Mouse (Mus musculus) neural tube, embryonic 11.5 days (tissue): ENCODE measurements at regions not wholly inside any gene's neighbourhood (a gene's known extent, or its start where the extent isn't known, plus 50 kb on each side); places are given as distances from the start of the nearest gene placed in this dataset.

Source experiments
- ATAC-seq: fragments of 200-750 bp; cut with Nextera tagmentation; 2 replicates; pipeline ENCODE4 v1.8.0; 2017; ENCODE audit warnings: moderate number of reproducible peaks, mild to moderate bottlenecking, moderate TSS enrichment, moderate library complexity; ENCODE audit not compliant: insufficient read depth, low FRiP score, low TSS enrichment
- DNase-seq: peaks from one replicate; pipeline ENCODE4 v3.0.0-alpha.2; 2015; ENCODE audit warnings: low spot score
- H3K27ac ChIP-seq: fragments of 300-500 bp; sonication (generic); 2 replicates; pipeline ENCODE4 v1.5.1; 2014; ENCODE audit warnings: low read depth, mild to moderate bottlenecking, low read length
- H3K27me3 ChIP-seq: fragments of 300-500 bp; sonication (generic); 2 replicates; pipeline ENCODE4 v1.6.1; 2014; ENCODE audit warnings: mild to moderate bottlenecking, low read length, mixed read lengths; ENCODE audit not compliant: control insufficient read depth, insufficient read depth
- H3K36me3 ChIP-seq: fragments of 300-500 bp; sonication (generic); 2 replicates; pipeline ENCODE4 v1.6.1; 2014; ENCODE audit warnings: mild to moderate bottlenecking, low read length, moderate library complexity, mixed read lengths; ENCODE audit not compliant: control insufficient read depth, insufficient read depth
- H3K4me1 ChIP-seq: fragments of 300-500 bp; sonication (generic); 2 replicates; pipeline ENCODE4 v1.6.1; 2014; ENCODE audit warnings: low read length, mixed read lengths; ENCODE audit not compliant: control insufficient read depth, insufficient read depth
- H3K4me2 ChIP-seq: fragments of 300-500 bp; sonication (generic); 2 replicates; pipeline ENCODE4 v1.6.1; 2014; ENCODE audit warnings: low read depth, mild to moderate bottlenecking, moderate library complexity
- H3K4me3 ChIP-seq: fragments of 300-500 bp; sonication (generic); 2 replicates; pipeline ENCODE4 v1.5.1; 2014; ENCODE audit warnings: low read depth, low read length
- H3K9ac ChIP-seq: fragments of 300-500 bp; sonication (generic); 2 replicates; pipeline ENCODE4 v1.6.1; 2014; ENCODE audit warnings: mild to moderate bottlenecking, low read length
- H3K9me3 ChIP-seq: fragments of 300-500 bp; sonication (generic); 2 replicates; pipeline ENCODE4 v1.6.1; 2016; ENCODE audit warnings: low read length; ENCODE audit not compliant: control insufficient read depth
- WGBS: fragments of 180-500 bp; shearing (Covaris S2); extraction: QIAGEN DNeasy Blood & Tissue Kit; methylation state at CpG from one replicate; pipeline ENCODE4 v1.1.7; 2014; 5-methylcytosine and 5-hydroxymethylcytosine counted together

- H3K4me3 ChIP-seq = no peak overlapping the region
- ATAC-seq (no peak), DNase-seq (no peak)
- 0 out of 2 replicates have a peak, but pooled peaks cover 3% of the 10 kb centered on the region for H3K9me3 ChIP-seq
- no peaks in the 10 kb centered on the region for H3K36me3 ChIP-seq
- no peak overlapping the region for H3K4me2 ChIP-seq
- no peak overlapping the region for H3K9ac ChIP-seq
- no peak overlapping the region for H3K27ac ChIP-seq
- H3K27me3 ChIP-seq = no peaks in the 10 kb centered on the region
- 93% methylated on average over 3 of the region's 3 CpGs for WGBS
- H3K4me1 ChIP-seq = peaks cover 8% of the 10 kb centered on the region
Observed at GRCm38 (mm10) chr4:131056293-131056692, 112.1 kb downstream of the Matn1 start.

- Histone ChIP-seq H3K4me2 (no peak overlapping the region), H3K9ac (no peak overlapping the region), H3K4me1 (peaks cover 8% of the 10 kb centered on the region), H3K27ac (no peak overlapping the region), H3K27me3 (no peaks in the 10 kb centered on the region), H3K9me3 (no peaks in the 10 kb centered on the region), H3K4me3 (no peak overlapping the region), H3K36me3 (no peaks in the 10 kb centered on the region)
- DNase-seq = no peak
- no peak for ATAC-seq
- 80% methylated on average over 7 of the region's 7 CpGs for WGBS
Observed at GRCm38 (mm10) chr4:131059572-131059971, 115.4 kb downstream of the Matn1 start.

GRCm38 (mm10) chr4:131060191-131060680 lies 116.1 kb downstream of the Matn1 start:
- no peaks in the 10 kb centered on the region for H3K9me3 ChIP-seq
- H3K4me3 ChIP-seq = no peak overlapping the region
- peak; percentile 45; the same call in 1 of the 2 replicates for ATAC-seq
- H3K27me3 ChIP-seq = no peaks in the 10 kb centered on the region
- DNase-seq = no peak
- WGBS = 36% methylated on average over 1 of the region's 1 CpGs
- peaks cover 8% of the 10 kb centered on the region for H3K4me1 ChIP-seq
- no peak overlapping the region for H3K27ac ChIP-seq
- no peaks in the 10 kb centered on the region for H3K36me3 ChIP-seq
- no peak overlapping the region for H3K4me2 ChIP-seq
- no peak overlapping the region for H3K9ac ChIP-seq

GRCm38 (mm10) chr4:131060706-131061105 lies 116.5 kb downstream of the Matn1 start:
- H3K4me1 ChIP-seq = peaks cover 8% of the 10 kb centered on the region
- no peaks in the 10 kb centered on the region for H3K36me3 ChIP-seq
- no peak overlapping the region for H3K4me2 ChIP-seq
- ATAC-seq (peak; percentile 48), DNase-seq (peak; percentile 55)
- no peaks in the 10 kb centered on the region for H3K27me3 ChIP-seq
- no peak overlapping the region for H3K4me3 ChIP-seq
- 5% methylated on average over 2 of the region's 2 CpGs for WGBS
- no peaks in the 10 kb centered on the region for H3K9me3 ChIP-seq
- H3K27ac ChIP-seq = no peak overlapping the region
- H3K9ac ChIP-seq = no peak overlapping the region

- WGBS = 82% methylated on average over 4 of the region's 4 CpGs
- H3K4me1 ChIP-seq = peaks cover 20% of the 10 kb centered on the region
Observed at GRCm38 (mm10) chr4:131062592-131062991, 118.4 kb downstream of the Matn1 start.

GRCm38 (mm10) chr4:131066186-131066939 lies 122.2 kb downstream of the Matn1 start:
- Histone ChIP-seq H3K4me3 (no peak overlapping the region), H3K27me3 (no peaks in the 10 kb centered on the region), H3K9ac (no peak overlapping the region), H3K27ac (no peak overlapping the region), H3K9me3 (no peaks in the 10 kb centered on the region), H3K36me3 (no peaks in the 10 kb centered on the region), H3K4me2 (no peak overlapping the region), H3K4me1 (peaks cover 13% of the 10 kb centered on the region)
- peak; percentile 52 for DNase-seq
- WGBS = 35% methylated on average over 8 of the region's 8 CpGs
- peak; percentile 35; the same call in 1 of the 2 replicates for ATAC-seq

More at GRCm38 (mm10) chr4:131062592-131062991, 118.4 kb downstream of the Matn1 start:
- no peaks in the 10 kb centered on the region for H3K9me3 ChIP-seq
- H3K4me3 ChIP-seq = no peak overlapping the region
- no peak overlapping the region for H3K4me2 ChIP-seq
- no peaks in the 10 kb centered on the region for H3K36me3 ChIP-seq
- H3K27me3 ChIP-seq = no peaks in the 10 kb centered on the region
- no peak for ATAC-seq
- no peak overlapping the region for H3K27ac ChIP-seq
- no peak overlapping the region for H3K9ac ChIP-seq
- no peak for DNase-seq

GRCm38 (mm10) chr4:131070566-131070965 lies 126.4 kb downstream of the Matn1 start:
- Histone ChIP-seq H3K4me1 (peaks cover 13% of the 10 kb centered on the region), H3K9me3 (no peaks in the 10 kb centered on the region), H3K9ac (no peak overlapping the region), H3K4me3 (no peak overlapping the region), H3K27me3 (no peaks in the 10 kb centered on the region), H3K27ac (no peak overlapping the region), H3K4me2 (no peak overlapping the region), H3K36me3 (no peaks in the 10 kb centered on the region)
- ATAC-seq (no peak), DNase-seq (no peak)

- no peaks in the 10 kb centered on the region for H3K27me3 ChIP-seq
- ATAC-seq (no peak), DNase-seq (no peak)
- H3K36me3 ChIP-seq = no peaks in the 10 kb centered on the region
- WGBS = 98% methylated on average over 2 of the region's 2 CpGs
- no peak overlapping the region for H3K4me3 ChIP-seq
- H3K4me1 ChIP-seq = 0 out of 2 replicates have a peak, but pooled peaks cover 2% of the 10 kb centered on the region
- no peak overlapping the region for H3K27ac ChIP-seq
- no peak overlapping the region for H3K9ac ChIP-seq
- H3K4me2 ChIP-seq = no peak overlapping the region
- H3K9me3 ChIP-seq = no peaks in the 10 kb centered on the region
Observed at GRCm38 (mm10) chr4:131072623-131073022, 128.4 kb downstream of the Matn1 start.

- no peak overlapping the region for H3K4me3 ChIP-seq
- ATAC-seq (no peak), DNase-seq (no peak)
- no peak overlapping the region for H3K27ac ChIP-seq
- no peak overlapping the region for H3K4me2 ChIP-seq
- H3K36me3 ChIP-seq = no peaks in the 10 kb centered on the region
- H3K4me1 ChIP-seq = no peaks in the 10 kb centered on the region
- no peaks in the 10 kb centered on the region for H3K9me3 ChIP-seq
- 48% methylated on average over 8 of the region's 8 CpGs for WGBS
- H3K9ac ChIP-seq = no peak overlapping the region
- H3K27me3 ChIP-seq = no peaks in the 10 kb centered on the region
Observed at GRCm38 (mm10) chr4:131073420-131073819, 129.2 kb downstream of the Matn1 start.
